In the genomic region with DNA sequence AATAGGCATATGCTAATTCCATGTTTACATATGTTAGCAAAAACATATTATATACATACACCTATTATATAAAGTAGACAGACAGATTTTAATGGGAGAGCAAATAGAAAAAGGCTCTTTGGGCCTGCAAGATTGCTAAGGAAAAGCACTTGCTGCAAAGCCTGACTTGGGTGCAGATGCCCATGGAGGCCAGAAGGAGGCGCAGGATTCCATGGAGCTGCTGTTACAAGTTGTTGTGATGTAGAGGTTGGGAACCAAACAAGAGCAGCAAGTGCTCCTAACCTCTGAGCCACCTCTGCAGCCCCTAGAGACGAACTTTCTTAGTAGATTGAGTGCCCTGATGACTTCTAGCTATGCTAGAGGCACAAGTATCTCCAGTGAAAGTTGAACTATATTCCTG, we compare ENCODE assay signal across 11 mouse cellular contexts. TPM values are rescaled to one million over a fixed set of nuclear protein-coding genes. Genes with fewer than 3 reads are reported as not detected.
DNase-seq lines count a peak whose midpoint lies in the region; ATAC-seq and TF ChIP-seq lines count a peak whose summit lies in the region.
"Had no signal": no experiment of that assay in that cellular context is flagged by ENCODE, and none has a peak within 500 bp of the region (broad histone marks: within the 10 kb centered on the region; RNA-seq: fewer than 3 reads in every experiment).

No protein-coding gene starts in this region.

- peak; percentile 47 for DNase-seq in embryonic facial prominence, embryonic 11.5 days (ENCODE audit: low spot score)
- DNase-seq in embryonic facial prominence, embryonic 10.5 days (ENCODE audit: low spot score): no peak
- no peak for DNase-seq in lung, adult 2 months
- DNase-seq in lung, postnatal 36 days: no peak
- DNase-seq in WW6 (ENCODE audit: low read depth, low spot score): peak; percentile 60
- DNase-seq in right cerebral cortex, postnatal 4 days: no peak
- DNase-seq in frontal cortex, postnatal 36 days (ENCODE audit: low spot score in 2 of 2): no peak

- no peak overlapping the region for H3K4me2 ChIP-seq in embryonic facial prominence, embryonic 11.5 days (ENCODE audit: low read depth, low read length)
- H3K4me2 ChIP-seq: limb, embryonic 13.5 days; neural tube, embryonic 15.5 days had no signal

- no peak for ATAC-seq in embryonic facial prominence, embryonic 11.5 days (replicated peaks; ENCODE audit: insufficient number of reproducible peaks, low FRiP score, low TSS enrichment, low read depth)

- TF ChIP-seq POLR2A in lung, adult 2 months (IDR thresholded peaks at IDR 0.05; ENCODE audit: borderline replicate concordance, extremely low read depth, low read depth, low read length): no peak
- TF ChIP-seq POLR2A in small intestine, adult 2 months (IDR thresholded peaks at IDR 0.05; ENCODE audit: low read depth, low read length): no peak

- no peak overlapping the region for H3K4me3 ChIP-seq in embryonic facial prominence, embryonic 11.5 days (ENCODE audit: low read depth, low read length)
- no peak overlapping the region for H3K4me3 ChIP-seq in embryonic facial prominence, embryonic 10.5 days
- no peak overlapping the region for H3K4me3 ChIP-seq in lung, adult 2 months (replicated peaks; ENCODE audit: extremely low read depth, low read depth, low read length)
- no peak overlapping the region for H3K4me3 ChIP-seq in small intestine, adult 2 months (ENCODE audit: low read depth, low read length)
- H3K4me3 ChIP-seq: limb, embryonic 13.5 days; neural tube, embryonic 15.5 days had no signal

- no peak overlapping the region for H3K9ac ChIP-seq in embryonic facial prominence, embryonic 11.5 days (replicated peaks; ENCODE audit: low read length)
- H3K9ac ChIP-seq: limb, embryonic 13.5 days; neural tube, embryonic 15.5 days had no signal

- TF ChIP-seq CTCF in lung, adult 2 months (IDR thresholded peaks at IDR 0.05; ENCODE audit: insufficient read depth, low read length): peak; percentile 75
- TF ChIP-seq CTCF in small intestine, adult 2 months (IDR thresholded peaks at IDR 0.05; ENCODE audit: extremely low read depth, insufficient read length, insufficient replicate concordance, low read depth, low read length): peak; percentile 73; the same call in 1 of the 2 replicates

- H3K27me3 ChIP-seq in embryonic facial prominence, embryonic 11.5 days (ENCODE audit: control insufficient read depth, insufficient read depth, low read length): no peaks in the 10 kb centered on the region
- no peaks in the 10 kb centered on the region for H3K27me3 ChIP-seq in embryonic facial prominence, embryonic 10.5 days (replicated peaks; ENCODE audit: low read depth, poor library complexity, severe bottlenecking)
- no peaks in the 10 kb centered on the region for H3K27me3 ChIP-seq in small intestine, adult 2 months (ENCODE audit: control insufficient read depth, insufficient read depth, low read length)
- H3K27me3 ChIP-seq: limb, embryonic 13.5 days; neural tube, embryonic 15.5 days had no signal

- H3K9me3 ChIP-seq in embryonic facial prominence, embryonic 11.5 days (replicated peaks; ENCODE audit: control insufficient read depth, low read length): no peaks in the 10 kb centered on the region
- no peaks in the 10 kb centered on the region for H3K9me3 ChIP-seq in embryonic facial prominence, embryonic 10.5 days
- H3K9me3 ChIP-seq: limb, embryonic 13.5 days; neural tube, embryonic 15.5 days had no signal

- H3K27ac ChIP-seq in embryonic facial prominence, embryonic 11.5 days (replicated peaks; ENCODE audit: low read depth, low read length): no peak overlapping the region
- no peak overlapping the region for H3K27ac ChIP-seq in embryonic facial prominence, embryonic 10.5 days (replicated peaks)
- H3K27ac ChIP-seq in small intestine, adult 2 months (ENCODE audit: insufficient read depth, low read depth, low read length): no peak overlapping the region
- H3K27ac ChIP-seq: limb, embryonic 13.5 days; neural tube, embryonic 15.5 days had no signal

- WGBS in embryonic facial prominence, embryonic 11.5 days: 13% methylated on average over 2 of the region's 2 CpGs
- WGBS in embryonic facial prominence, embryonic 10.5 days: 9% methylated on average over 2 of the region's 2 CpGs
- whole genome bisulfite sequencing in lung, adult 2 months: 28% methylated on average over 2 of the region's 2 CpGs
- 38% methylated on average over 2 of the region's 2 CpGs for WGBS in small intestine, adult 2 months

- H3K4me1 ChIP-seq in embryonic facial prominence, embryonic 11.5 days (ENCODE audit: control insufficient read depth, insufficient read depth, low read length): no peaks in the 10 kb centered on the region
- H3K4me1 ChIP-seq in embryonic facial prominence, embryonic 10.5 days: no peaks in the 10 kb centered on the region
- no peaks in the 10 kb centered on the region for H3K4me1 ChIP-seq in lung, adult 2 months (ENCODE audit: control insufficient read depth, insufficient read depth, low read length)
- H3K4me1 ChIP-seq in small intestine, adult 2 months (ENCODE audit: control insufficient read depth, insufficient read depth, insufficient read length, low read length): peaks cover 8% of the 10 kb centered on the region; the same call in 1 of the 2 replicates
- H3K4me1 ChIP-seq: limb, embryonic 13.5 days; neural tube, embryonic 15.5 days had no signal

- H3K36me3 ChIP-seq in embryonic facial prominence, embryonic 11.5 days (replicated peaks; ENCODE audit: control insufficient read depth, insufficient read depth, low read depth, low read length): no peaks in the 10 kb centered on the region
- peaks cover 6% of the 10 kb centered on the region; the same call in 1 of the 2 replicates for H3K36me3 ChIP-seq in embryonic facial prominence, embryonic 10.5 days (replicated peaks)
- peaks cover 7% of the 10 kb centered on the region for H3K36me3 ChIP-seq in small intestine, adult 2 months (ENCODE audit: control insufficient read depth, insufficient read depth, low read length)

RNA-seq across cellular contexts. Expression of a gene that starts 9.7 kb away (rescaled TPM):
- 59.7 and 64.6 TPM in 2 replicates for polyA plus RNA-seq in embryonic facial prominence, embryonic 11.5 days (2014; fragmentation: Nextera tagmentation; extraction: Ambion mirVana)
- 62.5 and 68.9 TPM in 2 replicates for polyA plus RNA-seq in embryonic facial prominence, embryonic 10.5 days (2016; fragmentation: Nextera tagmentation; extraction: Ambion mirVana)
- 30.6 and 33.1 TPM in 2 replicates for polyA plus RNA-seq in lung, adult 2 months (2012; rRNA removed)
- 10.4 and 14.9 TPM in 2 replicates for polyA plus RNA-seq in small intestine, adult 2 months (2012; rRNA removed)

RNA-seq across cellular contexts. Expression of a gene that starts 24.5 kb away (rescaled TPM):
- polyA plus RNA-seq in embryonic facial prominence, embryonic 11.5 days (2014; fragmentation: Nextera tagmentation; extraction: Ambion mirVana): 0.32 and 0.49 TPM in 2 replicates
- polyA plus RNA-seq in embryonic facial prominence, embryonic 10.5 days (2016; fragmentation: Nextera tagmentation; extraction: Ambion mirVana): 1.4 and 1.6 TPM in 2 replicates
- 53.4 and 55.7 TPM in 2 replicates for polyA plus RNA-seq in lung, adult 2 months (2012; rRNA removed)
- polyA plus RNA-seq in small intestine, adult 2 months (2012; rRNA removed): 2.5 and 23.9 TPM in 2 replicates

RNA-seq across cellular contexts. Expression of a gene that starts 35.8 kb away (rescaled TPM):
- 2.4 and 3.3 TPM in 2 replicates for polyA plus RNA-seq in embryonic facial prominence, embryonic 11.5 days (2014; fragmentation: Nextera tagmentation; extraction: Ambion mirVana)
- polyA plus RNA-seq in embryonic facial prominence, embryonic 10.5 days (2016; fragmentation: Nextera tagmentation; extraction: Ambion mirVana): 0.94 and 1.2 TPM in 2 replicates
- polyA plus RNA-seq in lung, adult 2 months (2012; rRNA removed): 10.1 and 17.4 TPM in 2 replicates
- 5.7 and 11.2 TPM in 2 replicates for polyA plus RNA-seq in small intestine, adult 2 months (2012; rRNA removed)

RNA-seq across cellular contexts. Expression of a gene that starts 36.2 kb away (rescaled TPM):
- polyA plus RNA-seq in embryonic facial prominence, embryonic 11.5 days (2014; fragmentation: Nextera tagmentation; extraction: Ambion mirVana): 0.13 and 0.47 TPM in 2 replicates
- polyA plus RNA-seq in embryonic facial prominence, embryonic 10.5 days (2016; fragmentation: Nextera tagmentation; extraction: Ambion mirVana): 0.09 and 0.34 TPM in 2 replicates
- 0.53 and 0.70 TPM in 2 replicates for polyA plus RNA-seq in lung, adult 2 months (2012; rRNA removed)
- 5.5 and 8.5 TPM in 2 replicates for polyA plus RNA-seq in small intestine, adult 2 months (2012; rRNA removed)

RNA-seq across cellular contexts. Expression of a gene that starts 42.3 kb away (rescaled TPM):
- polyA plus RNA-seq in embryonic facial prominence, embryonic 11.5 days (2014; fragmentation: Nextera tagmentation; extraction: Ambion mirVana): not detected in 2 replicates
- polyA plus RNA-seq in embryonic facial prominence, embryonic 10.5 days (2016; fragmentation: Nextera tagmentation; extraction: Ambion mirVana): not detected in 2 replicates
- not detected in 2 replicates for polyA plus RNA-seq in lung, adult 2 months (2012; rRNA removed)
- 0.10 TPM in 1 of 2 replicates, not detected in the other for polyA plus RNA-seq in small intestine, adult 2 months (2012; rRNA removed)
- polyA plus RNA-seq: heart, embryonic 16.5 days; limb, embryonic 13.5 days had no signal

Comparison
In these comparisons a context has a peak if more than half of its experiments do, and no peak if none do; other contexts are left out.
1. DNase-seq: peak in embryonic facial prominence, embryonic 11.5 days (single experiment) and WW6 (single experiment); none in embryonic facial prominence, embryonic 10.5 days (single experiment), lung, adult 2 months (single experiment), lung, postnatal 36 days (single experiment), right cerebral cortex, postnatal 4 days (single experiment) and frontal cortex, postnatal 36 days (0 of 2).